Mouse (Mus musculus): Measurements from ENCODE around the gene Fmnl1.

Fmnl1 gene

DNA sequence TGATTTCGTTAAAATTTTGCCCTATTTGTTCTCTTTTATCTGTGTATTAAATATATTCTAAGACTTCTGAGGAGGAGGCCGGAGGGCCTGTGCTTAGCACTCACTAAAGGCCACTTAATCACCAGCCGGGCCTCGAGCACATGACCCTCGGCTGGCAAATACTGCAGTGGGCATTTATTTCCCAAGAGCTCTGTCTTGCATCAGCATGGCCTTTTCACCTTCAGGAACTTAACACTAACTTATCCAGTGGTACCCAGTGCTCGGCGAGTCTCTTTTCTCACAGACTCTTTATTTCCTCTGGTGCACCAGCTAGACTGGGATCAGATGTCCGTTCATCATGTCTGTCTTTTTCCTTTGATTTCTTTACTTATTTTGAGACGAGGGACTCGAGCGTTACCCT lies 10.2 kb upstream of the Fmnl1 start:
- no peak for DNase-seq (ENCODE audit: low spot score in 2 of 2)

GRCm38 (mm10) chr11:103161449-103161848 lies 9.5 kb upstream of the Fmnl1 start:
- no peak for DNase-seq (ENCODE audit: low spot score in 2 of 2)

DNA sequence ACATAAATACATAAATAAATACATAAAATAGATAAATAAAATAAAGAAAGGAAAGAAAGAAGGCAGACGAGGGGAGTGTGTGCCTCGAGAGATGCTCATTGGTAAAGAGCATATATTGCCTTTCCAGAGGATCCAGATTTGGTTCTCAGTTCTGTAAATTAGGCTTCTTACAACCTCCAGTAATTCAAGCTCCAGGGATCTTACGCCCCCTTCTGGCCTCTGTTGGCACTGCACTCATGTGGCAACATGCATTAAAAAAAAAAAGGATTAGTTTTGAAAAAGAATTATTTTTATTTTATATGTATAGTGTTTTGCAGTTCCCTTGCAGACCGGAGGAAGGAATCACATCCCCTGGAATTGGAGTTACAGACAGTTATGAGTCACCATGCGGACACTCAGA lies 8.8 kb upstream of the Fmnl1 start:
- DNase-seq (ENCODE audit: low spot score in 2 of 2), result no peak

- DNase-seq (ENCODE audit: low spot score in 2 of 2), result peak; percentile 53 to 62
Observed at GRCm38 (mm10) chr11:103164391-103164790, 6.5 kb upstream of the Fmnl1 start.

DNA sequence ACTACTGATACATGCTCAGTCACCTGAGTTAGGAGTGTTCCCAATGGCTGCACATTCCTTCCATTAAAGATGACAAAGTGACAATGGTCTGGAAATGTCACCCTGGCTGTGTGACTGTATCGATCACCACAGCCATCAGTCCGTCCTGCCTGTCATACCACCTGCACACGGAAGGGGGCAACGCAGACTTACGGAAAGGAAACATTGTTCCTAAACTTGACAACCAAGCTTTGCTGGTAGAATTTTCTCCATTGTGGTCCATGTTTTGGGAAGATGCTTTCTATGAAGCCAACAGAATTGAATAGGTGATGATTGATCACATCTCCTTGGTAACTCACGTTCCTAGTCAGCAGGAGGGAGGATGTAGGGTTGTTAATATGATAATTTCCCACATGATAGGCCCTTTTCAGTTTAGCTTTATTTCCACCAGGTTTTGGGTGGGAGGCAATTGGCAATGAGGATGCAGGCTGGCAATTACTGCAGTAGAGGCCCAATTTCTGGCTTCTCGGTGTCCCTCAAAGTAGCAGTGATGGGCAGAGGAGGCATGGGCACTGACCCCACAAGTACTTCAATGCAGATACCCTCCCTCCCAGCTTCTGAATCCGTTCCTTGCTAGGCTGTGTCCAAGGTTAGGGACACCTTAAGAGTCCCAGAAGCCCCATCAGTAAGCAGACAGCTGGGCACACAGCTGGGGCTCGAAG lies 2.1 kb upstream of the Fmnl1 start:
- peak; percentile 69 to 79 for DNase-seq (ENCODE audit: low spot score in 2 of 2)

GRCm38 (mm10) chr11:103169664-103170063 lies 1.2 kb upstream of the Fmnl1 start:
- no peak for DNase-seq (ENCODE audit: low spot score in 2 of 2)

DNA sequence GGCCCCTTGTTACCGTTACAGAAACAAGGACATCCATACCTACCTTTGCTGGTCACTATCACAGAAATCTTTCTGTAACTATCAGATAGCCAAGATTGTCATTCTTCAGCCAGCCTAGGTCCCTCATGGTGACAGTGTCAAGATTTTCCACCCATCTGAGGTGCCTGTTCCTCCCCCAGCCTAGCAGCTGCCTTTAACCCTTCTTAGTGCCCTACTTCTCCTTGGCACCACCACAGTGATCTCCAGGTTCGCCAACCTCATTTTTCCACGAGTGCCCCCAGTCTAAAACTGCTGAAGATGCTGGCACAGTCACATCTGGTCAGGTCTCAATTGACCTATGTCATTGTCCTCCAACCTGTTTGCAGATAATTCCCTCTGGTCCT lies 805 bp upstream of the Fmnl1 start:
- no peak for DNase-seq (ENCODE audit: low spot score in 2 of 2)

DNA sequence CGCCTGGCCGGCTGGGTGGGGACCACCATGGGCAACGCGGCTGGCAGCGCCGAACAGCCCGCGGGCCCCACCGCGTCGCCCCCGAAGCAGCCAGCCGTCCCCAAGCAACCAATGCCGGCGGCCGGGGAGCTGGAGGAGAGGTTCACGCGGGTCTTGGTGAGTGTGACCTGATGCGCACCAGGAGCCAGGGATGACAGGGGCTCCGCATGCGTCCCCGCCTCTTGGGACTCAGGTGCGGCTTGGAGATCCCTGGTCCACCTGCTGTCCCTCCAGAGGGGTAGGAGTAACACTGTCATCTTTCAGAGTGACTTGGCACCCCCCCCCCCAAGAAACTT lies 346 bp downstream of the Fmnl1 start:
- no peak for DNase-seq (ENCODE audit: low spot score in 2 of 2)

DNA sequence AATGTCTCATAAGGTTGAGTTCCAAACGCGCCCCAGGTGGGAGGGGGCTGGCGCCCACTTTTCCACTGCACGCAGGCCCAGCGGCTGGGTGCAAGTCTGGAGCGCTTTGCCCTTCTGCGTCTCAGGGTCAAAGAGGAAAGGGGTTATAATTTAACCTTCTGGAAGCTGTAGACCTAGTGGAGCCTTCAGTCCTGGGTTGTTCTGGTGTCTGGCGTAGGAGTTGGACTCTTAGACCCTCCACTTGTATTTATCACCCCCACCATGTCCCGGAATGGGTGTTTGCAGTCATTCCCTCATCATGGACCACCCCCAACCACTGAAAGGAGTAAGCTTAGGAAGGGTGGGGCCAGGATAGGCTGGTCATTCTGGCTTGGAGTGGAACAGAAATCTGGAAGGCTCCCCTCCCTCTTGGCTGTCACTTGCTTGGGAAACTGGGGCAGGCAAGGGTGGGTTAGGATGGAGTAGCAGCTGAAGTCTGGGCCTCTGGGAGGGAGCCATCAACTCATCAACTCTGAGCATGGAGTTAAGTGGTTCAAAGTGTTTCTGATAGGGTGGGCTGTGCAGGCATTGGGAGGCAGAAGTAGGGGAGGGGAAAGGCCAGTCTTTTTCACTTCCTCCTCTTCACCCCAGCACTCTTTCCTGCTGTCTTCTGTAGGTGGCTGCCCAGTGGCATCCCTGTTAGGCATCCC lies 940 bp downstream of the Fmnl1 start:
- DNase-seq (ENCODE audit: low spot score in 2 of 2), result peak; percentile 69

- no peak for DNase-seq (ENCODE audit: low spot score in 2 of 2)
Observed at GRCm38 (mm10) chr11:103172392-103173040, 1.6 kb downstream of the Fmnl1 start.

DNA sequence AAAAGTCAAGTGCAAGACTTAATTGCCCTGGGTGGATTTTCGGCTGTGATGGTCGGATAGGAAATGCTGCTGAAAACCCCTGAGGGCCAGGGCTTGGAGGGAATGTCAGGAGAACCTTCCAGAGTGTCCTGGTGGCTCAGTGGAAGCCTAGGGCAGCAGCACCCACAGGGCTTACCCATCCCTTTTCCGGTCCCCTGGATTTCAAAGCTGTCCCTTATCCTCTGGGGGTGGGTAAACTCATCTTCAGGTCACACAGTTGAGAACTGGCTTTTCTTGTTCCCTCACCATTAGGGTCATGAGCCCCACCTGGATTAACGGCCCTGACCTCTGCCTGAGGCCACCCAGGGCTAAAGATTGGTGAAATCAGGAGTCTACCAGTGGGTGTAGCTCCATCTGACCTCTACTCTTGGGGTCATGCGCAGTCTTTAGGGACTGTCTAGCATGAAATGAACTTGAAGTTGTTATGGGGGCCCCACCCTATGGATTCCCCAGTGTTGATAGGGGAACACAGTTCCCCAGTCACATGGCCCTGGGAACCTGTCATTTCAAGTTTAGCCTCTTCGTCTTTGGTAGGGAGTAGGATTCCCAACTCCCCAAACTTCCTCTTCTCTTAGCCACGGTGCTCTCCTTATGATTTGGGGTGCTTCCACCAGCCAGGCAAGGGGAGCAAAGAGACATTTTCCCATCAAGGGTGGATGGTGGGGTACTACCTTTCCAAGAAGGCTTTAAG lies 2.3 kb downstream of the Fmnl1 start:
- peak in 1 of 2 experiments; percentile 8 for DNase-seq (ENCODE audit: low spot score in 2 of 2)

DNA sequence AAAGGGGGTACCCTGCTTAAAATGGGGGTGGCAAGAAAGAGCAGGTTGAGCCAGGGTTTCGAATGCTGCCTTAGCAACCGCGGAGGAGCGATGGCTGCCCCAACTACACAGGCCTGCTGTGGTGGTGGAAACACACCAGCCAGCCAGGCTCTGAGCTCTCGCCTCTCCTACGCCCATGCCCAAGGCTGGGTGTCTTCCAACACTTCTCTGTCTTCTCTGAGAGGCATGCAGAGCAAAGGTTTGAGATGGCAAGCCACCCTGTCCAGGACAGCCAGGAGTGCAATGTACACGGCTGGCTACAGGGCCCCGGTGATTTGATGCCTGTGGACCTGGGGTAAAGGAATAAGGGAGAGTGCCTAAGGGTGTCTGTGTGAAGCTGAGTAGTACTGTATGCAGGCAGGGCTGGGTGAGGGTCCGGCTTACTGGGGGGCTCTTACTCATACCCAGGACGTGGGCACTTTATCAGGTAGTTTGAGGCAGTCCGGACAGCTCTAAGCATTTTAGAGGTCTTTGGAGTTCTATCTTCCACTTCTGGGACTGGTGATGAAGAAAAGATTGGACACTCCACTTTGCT lies 3.0 kb downstream of the Fmnl1 start:
- DNase-seq (ENCODE audit: low spot score in 2 of 2), result peak in 1 of 2 experiments; percentile 14

- DNase-seq (ENCODE audit: low spot score in 2 of 2), result no peak
Observed at GRCm38 (mm10) chr11:103174411-103174832, 3.5 kb downstream of the Fmnl1 start.

DNA sequence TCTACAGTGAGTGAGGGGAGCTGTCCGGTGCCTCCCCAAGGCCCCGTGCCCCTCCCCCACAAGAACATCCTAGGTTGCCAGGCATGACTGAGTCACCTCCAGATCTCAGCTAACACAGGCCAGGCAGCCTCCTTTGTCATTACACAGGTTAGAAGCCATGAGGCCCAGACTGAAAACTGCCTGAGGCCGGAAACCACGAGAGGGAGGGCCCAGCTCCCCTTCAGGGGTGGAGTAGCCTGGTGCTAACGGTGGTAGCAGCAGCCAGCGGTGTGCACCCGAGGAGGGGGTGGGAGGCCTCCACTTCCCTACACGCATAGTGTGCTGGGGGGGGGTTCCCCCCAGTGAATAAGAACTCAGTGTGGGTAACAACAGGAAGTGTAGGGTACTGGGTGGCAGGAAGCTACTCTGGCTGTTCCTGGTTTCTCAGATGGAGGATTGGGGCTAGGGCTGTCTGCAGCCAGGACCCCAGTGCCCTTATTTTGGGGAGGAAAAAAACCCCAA lies 4.0 kb downstream of the Fmnl1 start:
- DNase-seq (ENCODE audit: low spot score in 2 of 2), result peak; percentile 97

DNA sequence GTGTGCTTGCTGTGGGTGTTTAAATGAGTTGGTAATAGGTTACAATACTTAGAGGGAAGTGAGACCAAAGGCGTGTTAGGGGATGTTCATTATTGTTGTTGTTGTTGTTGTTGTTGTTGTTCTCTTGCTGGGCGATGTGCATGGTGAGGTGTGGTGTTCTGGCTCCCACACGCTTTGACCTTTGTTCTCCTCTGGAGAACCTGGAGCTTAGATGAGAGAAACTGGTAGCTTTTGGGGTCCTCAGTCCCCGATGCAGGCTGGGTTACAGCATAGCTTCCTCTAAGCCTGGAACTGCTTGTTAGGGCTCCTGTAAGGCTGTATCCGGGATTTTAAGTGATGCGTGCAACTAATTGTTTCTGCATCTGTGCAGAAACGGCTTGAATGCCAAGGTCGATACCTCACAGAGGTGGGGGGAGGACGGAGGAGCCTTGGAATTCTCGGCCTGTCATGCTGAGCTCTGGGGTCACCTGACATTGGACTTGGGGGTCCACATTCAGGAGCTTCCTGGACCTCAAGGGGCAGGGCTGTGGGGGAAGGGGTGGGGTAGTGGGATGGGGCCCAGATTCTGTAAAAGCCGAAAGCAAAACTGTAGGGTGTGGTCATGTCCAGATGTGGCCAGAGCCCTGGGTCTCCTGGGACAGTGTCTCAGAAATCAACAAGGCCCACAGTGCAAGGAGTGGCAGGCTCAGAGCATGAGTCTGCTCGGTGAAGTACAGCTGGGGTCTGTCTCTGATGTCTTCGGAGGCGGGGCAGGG lies 5.0 kb downstream of the Fmnl1 start:
- peak; percentile 58 to 60 for DNase-seq (ENCODE audit: low spot score in 2 of 2)

GRCm38 (mm10) chr11:103176510-103176909 lies 5.6 kb downstream of the Fmnl1 start:
- no peak for DNase-seq (ENCODE audit: low spot score in 2 of 2)

DNA sequence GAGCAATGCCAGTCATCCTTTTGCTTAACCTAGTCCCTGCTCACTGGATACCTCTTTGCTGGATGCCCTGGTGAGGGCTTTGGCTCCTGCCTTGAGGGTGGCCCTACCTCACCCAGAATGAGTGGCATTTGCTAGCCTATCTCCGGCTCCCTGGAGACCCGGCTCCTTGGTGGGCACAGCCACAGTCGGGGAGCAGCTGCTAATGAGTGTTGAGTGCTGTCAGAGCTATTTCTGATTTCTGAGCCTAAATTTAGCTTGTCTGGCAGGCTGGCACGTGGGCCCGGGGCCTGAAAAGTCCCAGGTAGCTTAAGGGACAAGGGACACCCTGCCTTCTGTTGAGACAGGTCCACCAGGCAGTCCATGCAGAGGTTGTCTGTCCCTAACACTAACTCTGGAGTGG lies 6.3 kb downstream of the Fmnl1 start:
- peak in 1 of 2 experiments; percentile 3 for DNase-seq (ENCODE audit: low spot score in 2 of 2)

- DNase-seq (ENCODE audit: low spot score in 2 of 2), result peak; percentile 48 to 57
Observed at GRCm38 (mm10) chr11:103177815-103178485, 7.0 kb downstream of the Fmnl1 start.

DNA sequence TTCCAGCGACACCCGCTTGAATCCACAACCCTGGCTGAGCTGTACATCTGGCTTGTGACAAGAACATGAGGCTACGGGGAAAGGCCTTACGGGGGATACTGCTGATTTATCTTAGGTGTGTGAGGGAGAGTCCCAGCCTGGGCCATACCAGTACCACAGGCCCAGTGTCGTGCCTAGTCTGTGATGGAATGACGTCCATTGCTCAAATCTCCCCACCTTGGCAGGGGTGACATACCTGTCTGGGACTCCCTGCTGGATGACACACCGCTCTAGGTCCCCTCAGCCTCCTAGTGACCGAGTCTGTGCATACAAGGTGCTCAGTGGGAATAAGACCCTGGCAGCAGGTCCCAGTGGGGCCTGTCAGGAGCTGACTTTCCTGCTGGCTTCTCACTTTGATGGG lies 7.8 kb downstream of the Fmnl1 start:
- DNase-seq (ENCODE audit: low spot score in 2 of 2), result peak in 1 of 2 experiments; percentile 1

- DNase-seq (ENCODE audit: low spot score in 2 of 2), result no peak
Observed at GRCm38 (mm10) chr11:103180426-103180825, 9.5 kb downstream of the Fmnl1 start.
